Mouse (Mus musculus) heart, embryonic 14.5 days (tissue): ENCODE results near the gene Otp. TPM values are rescaled to one million over a fixed set of nuclear protein-coding genes. Genes with fewer than 3 reads are reported as not detected.

ENCODE experiments used
- ATAC-seq: fragments of 200-750 bp; cut with Nextera tagmentation; 2 replicates; pipeline ENCODE4 v1.8.0; 2017; ENCODE audit warnings: low read depth, moderate TSS enrichment; ENCODE audit not compliant: insufficient number of reproducible peaks, insufficient read depth, low FRiP score
- H3K27ac ChIP-seq, 2 experiments: fragments of 200-500 bp in 1 of 2; fragments of 300-500 bp in 1 of 2; sonication (generic) in 1 of 2; replicated peaks in 1 of 2; 2 replicates each; pipeline ENCODE4 v1.5.1; 2012 to 2014; ENCODE audit warnings: low read depth in 2 of 2, low read length in 2 of 2, control low read depth in 1 of 2, mild to moderate bottlenecking in 1 of 2, mixed read lengths in 1 of 2; ENCODE audit not compliant: control insufficient read depth in 1 of 2, insufficient read depth in 1 of 2
- H3K27me3 ChIP-seq: fragments of 300-500 bp; sonication (generic); 2 replicates; pipeline ENCODE4 v1.6.1; 2014; ENCODE audit warnings: mild to moderate bottlenecking, low read length, control low read depth; ENCODE audit not compliant: control insufficient read depth, insufficient read depth
- H3K36me3 ChIP-seq: fragments of 300-500 bp; sonication (generic); 2 replicates; pipeline ENCODE4 v1.6.1; 2014; ENCODE audit warnings: mild to moderate bottlenecking, control low read depth, low read length, mixed read lengths; ENCODE audit not compliant: control insufficient read depth, insufficient read depth
- H3K4me1 ChIP-seq, 2 experiments: fragments of 200-500 bp in 1 of 2; fragments of 300-500 bp in 1 of 2; sonication (generic) in 1 of 2; 2 replicates each; pipeline ENCODE4 v1.6.1; 2012 to 2014; ENCODE audit warnings: low read length in 2 of 2, control low read depth in 1 of 2, mixed read lengths in 1 of 2; ENCODE audit not compliant: control insufficient read depth in 2 of 2, insufficient read depth in 2 of 2
- H3K4me2 ChIP-seq: fragments of 300-500 bp; sonication (generic); 2 replicates; pipeline ENCODE4 v1.6.1; 2014; ENCODE audit warnings: mild to moderate bottlenecking, low read length
- H3K4me3 ChIP-seq, 2 experiments: fragments of 200-500 bp in 1 of 2; fragments of 300-500 bp in 1 of 2; sonication (generic) in 1 of 2; 2 replicates each; pipeline ENCODE4 v1.5.1; 2012 to 2014; ENCODE audit warnings: low read length in 2 of 2, mild to moderate bottlenecking in 2 of 2, control low read depth in 1 of 2, low read depth in 1 of 2, moderate library complexity in 1 of 2; ENCODE audit not compliant: control insufficient read depth in 1 of 2, insufficient read depth in 1 of 2
- H3K9ac ChIP-seq: fragments of 300-500 bp; sonication (generic); 2 replicates; pipeline ENCODE4 v1.6.1; 2014; ENCODE audit warnings: mild to moderate bottlenecking, low read length
- H3K9me3 ChIP-seq: fragments of 300-500 bp; sonication (generic); 2 replicates; pipeline ENCODE4 v1.6.1; 2016; ENCODE audit warnings: low read length, control low read depth; ENCODE audit not compliant: control insufficient read depth
- WGBS: fragments of 180-500 bp; shearing (Covaris S2); extraction: QIAGEN DNeasy Blood & Tissue Kit; methylation state at CpG from one replicate; pipeline ENCODE4 v1.1.7; 2014; 5-methylcytosine and 5-hydroxymethylcytosine counted together
- polyA plus RNA-seq: library from polyadenylated mRNA; unstranded; fragments of >200 nt; fragmentation: Nextera tagmentation; extraction: Ambion mirVana; gene quantifications from 2 replicates; pipeline ENCODE4 v1.2.1, GENCODE M21; 2014

Gene Otp
- polyA plus RNA-seq, 1 experiment from 2014 or later, result not detected

GRCm38 (mm10) chr13:94868478-94868950 is 6.9 kb upstream of the Otp start:
- H3K9me3 ChIP-seq, result no peaks in the 10 kb centered on the region
- peaks cover 85% of the 10 kb centered on the region for H3K27me3 ChIP-seq
- H3K27ac ChIP-seq, result no peak overlapping the region
- ATAC-seq, result no peak
- peak overlapping the region; percentile 78 for H3K4me2 ChIP-seq
- peaks cover 0 to 7% of the 10 kb centered on the region in 2 experiments; a peak in 2 of 4 replicates for H3K4me1 ChIP-seq
- no peaks in the 10 kb centered on the region for H3K36me3 ChIP-seq
- peak overlapping the region; percentile 59 for H3K9ac ChIP-seq
- H3K4me3 ChIP-seq, result peak overlapping the region; percentile 30 to 43
- WGBS, result under 1% methylated on average over 34 of the region's 35 CpGs

- Histone ChIP-seq H3K4me2 (peak overlapping the region; percentile 78; the same call in 1 of the 2 replicates), H3K36me3 (no peaks in the 10 kb centered on the region), H3K4me3 (peak overlapping the region in 1 of 2 experiments; percentile 43; a peak in 1 of 4 replicates), H3K27ac (no peak overlapping the region), H3K27me3 (peaks cover 84% of the 10 kb centered on the region), H3K4me1 (peaks cover 2 to 7% of the 10 kb centered on the region in 2 experiments; a peak in 3 of 4 replicates), H3K9ac (no peak overlapping the region), H3K9me3 (no peaks in the 10 kb centered on the region)
- ATAC-seq, result no peak
- 3% methylated on average over 8 of the region's 8 CpGs for WGBS
These were observed 5.9 kb upstream of the Otp start for GRCm38 (mm10) chr13:94869541-94869940.

GRCm38 (mm10) chr13:94870071-94870460 is 5.3 kb upstream of the Otp start:
- Histone ChIP-seq H3K36me3 (no peaks in the 10 kb centered on the region), H3K4me3 (no peak overlapping the region), H3K9me3 (no peaks in the 10 kb centered on the region), H3K4me2 (no peak overlapping the region), H3K4me1 (peaks cover 2 to 7% of the 10 kb centered on the region in 2 experiments; a peak in 3 of 4 replicates), H3K27me3 (peaks cover 84% of the 10 kb centered on the region), H3K27ac (no peak overlapping the region), H3K9ac (no peak overlapping the region)
- 9% methylated on average over 9 of the region's 9 CpGs for WGBS
- ATAC-seq, result no peak

GRCm38 (mm10) chr13:94870461-94871186 is 4.8 kb upstream of the Otp start:
- Histone ChIP-seq H3K27ac (no peak overlapping the region), H3K9me3 (no peaks in the 10 kb centered on the region), H3K4me2 (no peak overlapping the region), H3K36me3 (no peaks in the 10 kb centered on the region), H3K4me3 (no peak overlapping the region), H3K27me3 (peaks cover 89% of the 10 kb centered on the region), H3K9ac (no peak overlapping the region), H3K4me1 (peaks cover 2 to 7% of the 10 kb centered on the region in 2 experiments; a peak in 3 of 4 replicates)
- 2% methylated on average over 21 of the region's 21 CpGs for WGBS
- ATAC-seq, result no peak

- Histone ChIP-seq H3K27me3 (peaks cover 92% of the 10 kb centered on the region), H3K36me3 (no peaks in the 10 kb centered on the region), H3K9ac (no peak overlapping the region), H3K4me1 (peaks cover 2 to 7% of the 10 kb centered on the region in 2 experiments; a peak in 3 of 4 replicates), H3K27ac (no peak overlapping the region), H3K9me3 (no peaks in the 10 kb centered on the region), H3K4me3 (no peak overlapping the region), H3K4me2 (no peak overlapping the region)
- WGBS, result 3% methylated on average over 7 of the region's 7 CpGs
- ATAC-seq, result no peak
These were observed 3.5 kb upstream of the Otp start for GRCm38 (mm10) chr13:94871806-94872320.

- H3K36me3 ChIP-seq, result no peaks in the 10 kb centered on the region
- H3K4me2 ChIP-seq, result no peak overlapping the region
- 2% methylated on average over 19 of the region's 19 CpGs for WGBS
- no peak overlapping the region for H3K27ac ChIP-seq
- H3K4me3 ChIP-seq, result no peak overlapping the region
- no peak for ATAC-seq
- H3K27me3 ChIP-seq, result peaks cover 92% of the 10 kb centered on the region
- H3K9me3 ChIP-seq, result no peaks in the 10 kb centered on the region
- peaks cover 2 to 7% of the 10 kb centered on the region in 2 experiments; a peak in 3 of 4 replicates for H3K4me1 ChIP-seq
- H3K9ac ChIP-seq, result no peak overlapping the region
These were observed 3.0 kb upstream of the Otp start for GRCm38 (mm10) chr13:94872439-94872838.

- peaks cover 92% of the 10 kb centered on the region for H3K27me3 ChIP-seq
- no peaks in the 10 kb centered on the region for H3K9me3 ChIP-seq
- H3K9ac ChIP-seq, result no peak overlapping the region
- H3K27ac ChIP-seq, result no peak overlapping the region
- no peaks in the 10 kb centered on the region for H3K36me3 ChIP-seq
- 0 out of 4 replicates have a peak overlapping the region, but pooled peaks of 1 of the 2 experiments have one; percentile 11 for H3K4me3 ChIP-seq
- 1% methylated on average over 54 of the region's 54 CpGs for WGBS
- ATAC-seq, result no peak
- H3K4me1 ChIP-seq, result peaks cover 2 to 7% of the 10 kb centered on the region in 2 experiments; a peak in 3 of 4 replicates
- peak overlapping the region; percentile 31 for H3K4me2 ChIP-seq
These were observed 2.0 kb upstream of the Otp start for GRCm38 (mm10) chr13:94873111-94874038.
